Mouse (Mus musculus): ENCODE measurements around the gene 4930595D18Rik.

4930595D18Rik gene

GRCm38 (mm10) chr12:111184476-111184875 is at the start of gene 4930595D18Rik:
Gene 4930595D18Rik, minus strand, starts transcription at chr12:111184491.
- no peak for DNase-seq

- no peak for DNase-seq
These were observed 49.5 kb upstream of the 4930595D18Rik start for GRCm38 (mm10) chr12:111233798-111234197.

GRCm38 (mm10) chr12:111230793-111231192 is 46.5 kb upstream of the 4930595D18Rik start:
- DNase-seq: no peak

- no peak for DNase-seq
These were observed 44.2 kb upstream of the 4930595D18Rik start for GRCm38 (mm10) chr12:111228488-111228887.

GRCm38 (mm10) chr12:111227410-111227809 is 43.1 kb upstream of the 4930595D18Rik start:
- DNase-seq: no peak

- no peak for DNase-seq
These were observed 41.0 kb upstream of the 4930595D18Rik start for GRCm38 (mm10) chr12:111225197-111225780.

GRCm38 (mm10) chr12:111218867-111219266 is 34.6 kb upstream of the 4930595D18Rik start:
- DNase-seq: no peak

- no peak for DNase-seq
These were observed 27.4 kb upstream of the 4930595D18Rik start for GRCm38 (mm10) chr12:111211729-111212128.

GRCm38 (mm10) chr12:111207641-111208040 is 23.4 kb upstream of the 4930595D18Rik start:
- no peak for DNase-seq

- DNase-seq: peak; percentile 29
These were observed 19.7 kb upstream of the 4930595D18Rik start for GRCm38 (mm10) chr12:111203945-111204344.

GRCm38 (mm10) chr12:111203076-111203475 is 18.8 kb upstream of the 4930595D18Rik start:
- DNase-seq: peak; percentile 20

GRCm38 (mm10) chr12:111196548-111196947 is 12.3 kb upstream of the 4930595D18Rik start:
- no peak for DNase-seq

GRCm38 (mm10) chr12:111193331-111193730 is 9.0 kb upstream of the 4930595D18Rik start:
- no peak for DNase-seq

GRCm38 (mm10) chr12:111192777-111193176 is 8.5 kb upstream of the 4930595D18Rik start:
- DNase-seq: no peak

- no peak for DNase-seq
These were observed 6.6 kb upstream of the 4930595D18Rik start for GRCm38 (mm10) chr12:111190891-111191290.

- DNase-seq: no peak
These were observed 6.1 kb upstream of the 4930595D18Rik start for GRCm38 (mm10) chr12:111190355-111190754.

- DNase-seq: no peak
These were observed 4.0 kb upstream of the 4930595D18Rik start for GRCm38 (mm10) chr12:111188295-111188694.

- DNase-seq: no peak
These were observed 2.7 kb upstream of the 4930595D18Rik start for GRCm38 (mm10) chr12:111186986-111187385.

GRCm38 (mm10) chr12:111182378-111182777 is 1.9 kb downstream of the 4930595D18Rik start:
- no peak for DNase-seq

- no peak for DNase-seq
These were observed 2.4 kb downstream of the 4930595D18Rik start for GRCm38 (mm10) chr12:111181848-111182247.

GRCm38 (mm10) chr12:111178772-111179171 is 5.5 kb downstream of the 4930595D18Rik start:
- DNase-seq: no peak

GRCm38 (mm10) chr12:111168891-111169290 is 15.4 kb downstream of the 4930595D18Rik start:
- no peak for DNase-seq

- DNase-seq: peak; percentile 31
These were observed 17.5 kb downstream of the 4930595D18Rik start for GRCm38 (mm10) chr12:111166681-111167289.

- DNase-seq: peak; percentile 66
These were observed 18.3 kb downstream of the 4930595D18Rik start, which contains the start of gene Traf3 for GRCm38 (mm10) chr12:111165831-111166591. Gene Traf3, plus strand, starts transcription at chr12:111166370.
